Mouse (Mus musculus) kidney, adult 11 months (tissue): Measurements from ENCODE around the gene Fkbp7.

ENCODE experiments used
- DNase-seq: peaks from one replicate; pipeline ENCODE4 v3.0.0; 2022

Gene Fkbp7

DNA sequence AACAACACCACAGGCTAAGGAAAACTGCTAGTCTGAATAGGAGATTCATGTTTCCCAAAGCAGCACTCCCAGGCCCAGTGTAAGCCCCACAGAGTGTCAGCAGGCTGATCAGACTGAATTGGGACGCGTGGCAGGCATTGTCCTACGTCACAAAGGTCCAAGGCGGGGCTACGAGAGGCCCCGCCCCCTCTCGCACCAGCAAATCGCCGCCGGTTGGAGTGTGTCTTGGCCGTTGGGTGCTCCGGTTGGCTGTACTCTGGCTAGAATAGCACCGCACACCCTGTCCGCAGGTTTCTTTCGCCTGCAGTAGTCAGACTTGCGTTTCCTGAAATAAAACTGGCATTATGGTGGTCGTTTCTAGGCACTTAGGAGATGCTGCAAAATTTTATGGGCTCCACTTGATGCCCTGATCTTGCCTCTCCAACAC, at the start of gene Fkbp7:
Gene Fkbp7 (minus strand): TSS at position 151 of the 427 bp plus-strand sequence.
- peak; percentile 90 for DNase-seq

DNA sequence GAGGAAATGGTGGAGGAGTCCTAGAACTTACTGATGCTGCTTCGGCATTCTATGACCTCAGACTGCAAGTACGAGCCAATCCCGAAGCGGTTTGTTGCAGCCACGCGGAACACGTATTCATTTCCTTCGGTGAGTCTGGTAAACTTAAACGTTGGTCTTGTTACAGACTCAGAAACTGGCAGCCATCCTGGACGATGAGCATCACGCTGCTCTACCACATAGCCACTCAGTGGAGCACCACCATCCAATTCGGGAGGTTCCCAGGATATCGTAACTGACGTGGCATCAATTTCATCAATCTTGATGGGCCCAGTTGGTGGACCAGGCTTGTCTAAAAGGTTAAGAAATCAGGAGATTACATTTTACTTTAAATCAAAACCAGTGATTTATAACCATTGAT, 46.7 kb upstream of the Fkbp7 start:
- no peak for DNase-seq

DNA sequence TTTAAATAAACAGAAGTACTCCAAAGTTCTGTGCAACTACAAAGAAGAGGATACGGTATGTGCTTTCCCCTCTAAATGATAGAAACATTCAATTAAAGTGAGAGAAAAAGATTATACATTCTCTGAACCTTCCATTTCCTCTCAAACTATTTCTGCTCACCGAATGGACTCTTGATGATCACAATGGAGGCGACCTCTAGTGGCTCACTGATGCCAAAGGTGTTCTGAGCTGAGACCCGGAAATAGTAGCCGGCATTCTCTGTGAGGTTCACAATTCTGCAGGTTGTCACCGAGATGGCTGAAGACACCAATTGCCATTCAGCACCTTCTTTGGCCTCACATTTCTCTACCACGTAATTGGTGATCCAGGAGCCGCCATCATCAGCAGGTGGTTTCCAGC, 42.1 kb upstream of the Fkbp7 start:
- DNase-seq, result no peak

DNA sequence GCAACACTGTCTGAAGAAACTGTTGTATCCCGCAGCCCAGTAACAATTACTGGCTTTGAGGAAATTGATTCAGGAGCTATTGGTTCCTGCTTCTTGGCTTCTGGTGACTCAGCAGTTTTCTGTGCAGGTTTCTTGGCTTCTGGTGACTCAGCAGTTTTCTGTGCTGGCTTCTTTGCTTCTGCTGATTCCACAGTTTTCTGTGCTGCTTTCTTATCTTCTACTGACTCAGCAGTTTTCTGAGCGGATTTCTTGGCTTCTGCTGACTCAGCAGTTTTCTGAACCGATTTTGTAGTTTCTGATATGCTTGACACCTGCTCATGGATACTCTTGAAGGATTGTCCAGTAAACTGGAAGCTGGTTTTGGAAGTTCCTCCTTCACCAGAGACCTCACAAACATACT, 35.6 kb upstream of the Fkbp7 start:
- no peak for DNase-seq

DNA sequence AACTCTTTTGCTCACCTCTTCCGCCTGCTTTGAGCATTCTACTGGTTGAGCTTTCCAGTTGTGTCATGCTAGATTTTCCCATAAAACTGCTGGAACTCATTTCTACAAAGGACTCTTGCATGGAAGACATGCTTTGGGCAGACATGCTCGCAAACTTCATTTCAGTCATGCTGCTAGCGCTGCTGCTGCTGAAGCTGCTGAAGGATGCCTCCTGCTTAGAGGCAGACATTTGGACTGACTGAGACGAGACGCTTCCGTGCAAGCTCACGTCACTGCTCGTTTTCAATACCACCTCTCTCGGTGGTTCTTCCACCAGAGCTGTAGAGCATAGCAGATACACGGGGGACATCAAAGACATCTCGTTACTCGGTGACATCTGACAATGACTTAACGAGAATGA, 32.7 kb upstream of the Fkbp7 start:
- DNase-seq, result no peak

DNA sequence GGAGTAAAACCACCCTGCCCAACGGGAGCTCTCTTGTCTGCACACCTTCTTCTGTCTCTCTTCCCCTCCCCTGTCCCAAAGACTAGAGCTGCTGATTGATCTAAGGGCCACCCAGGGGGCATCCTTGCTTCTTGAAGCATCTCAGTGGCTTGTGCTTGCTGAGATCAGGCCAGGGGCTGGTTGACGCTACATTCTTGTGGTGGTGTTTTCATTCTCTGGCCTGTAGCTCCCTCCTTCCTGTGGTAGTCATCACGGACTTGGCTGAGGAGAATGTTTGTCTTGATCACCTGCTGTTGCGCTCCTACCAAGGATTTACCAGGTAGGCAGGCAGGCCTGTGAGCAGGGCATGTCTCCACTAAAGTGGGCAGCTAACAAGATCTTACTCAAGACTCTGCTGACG, 29.8 kb upstream of the Fkbp7 start:
- DNase-seq, result no peak

DNA sequence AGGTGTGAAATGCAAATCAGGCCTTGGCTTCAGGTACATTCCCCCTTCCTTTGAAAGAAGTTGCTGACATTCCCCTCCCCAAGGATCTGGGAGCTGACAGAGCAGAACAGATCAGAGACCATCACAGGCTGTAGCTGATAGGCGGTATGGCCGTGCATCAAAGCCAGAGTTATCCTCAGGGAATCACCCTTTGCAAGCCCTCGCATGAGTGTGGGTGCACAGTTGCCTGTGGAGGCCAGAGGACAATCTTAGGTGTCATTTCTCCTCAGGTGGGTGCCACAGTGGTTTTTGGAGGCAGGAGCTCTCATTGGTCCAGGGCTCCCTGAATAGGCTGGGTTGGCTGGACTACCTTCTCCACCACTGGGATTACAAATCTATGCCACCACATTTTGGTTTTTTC, 29.3 kb upstream of the Fkbp7 start:
- DNase-seq, result no peak

DNA sequence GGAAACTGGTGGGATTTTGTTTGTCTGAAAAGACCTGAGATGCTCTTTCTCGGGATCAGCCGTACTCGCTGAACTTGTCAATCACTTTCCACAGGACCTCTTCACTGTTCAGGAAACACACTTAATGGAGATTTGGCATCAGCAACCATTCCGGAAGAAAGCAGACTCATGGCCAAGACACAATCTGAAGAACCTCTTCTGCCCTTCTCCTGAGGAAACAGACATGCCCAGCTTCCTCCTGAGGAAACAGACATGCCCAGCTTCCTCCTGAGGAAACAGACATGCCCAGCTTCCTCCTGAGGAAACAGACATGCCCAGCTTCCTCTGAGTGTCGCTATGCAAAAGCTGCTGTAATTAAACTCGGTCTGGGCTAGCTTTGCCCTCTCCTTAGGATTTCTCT, 22.4 kb upstream of the Fkbp7 start:
- peak; percentile 40 for DNase-seq

DNA sequence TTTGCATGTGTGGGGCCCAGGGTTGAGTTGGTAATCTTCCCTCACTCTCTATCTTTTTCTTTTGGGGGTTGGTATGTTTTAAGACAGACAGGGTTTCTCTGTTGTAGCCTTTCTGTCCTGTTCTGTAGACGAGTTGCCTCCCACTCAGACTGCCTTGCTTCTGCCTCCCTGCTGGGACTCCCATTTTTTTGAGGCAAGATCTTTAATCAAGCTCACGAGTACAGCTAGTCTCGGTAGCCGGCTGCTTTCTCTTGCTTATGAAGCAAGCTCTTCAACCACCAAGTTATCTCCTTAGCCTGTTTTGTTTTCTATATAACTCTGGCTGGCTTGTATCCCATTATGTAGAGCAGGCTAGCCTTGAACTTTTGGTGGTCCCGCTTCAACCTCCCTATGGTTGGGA, 20.8 kb upstream of the Fkbp7 start:
- DNase-seq, result no peak

DNA sequence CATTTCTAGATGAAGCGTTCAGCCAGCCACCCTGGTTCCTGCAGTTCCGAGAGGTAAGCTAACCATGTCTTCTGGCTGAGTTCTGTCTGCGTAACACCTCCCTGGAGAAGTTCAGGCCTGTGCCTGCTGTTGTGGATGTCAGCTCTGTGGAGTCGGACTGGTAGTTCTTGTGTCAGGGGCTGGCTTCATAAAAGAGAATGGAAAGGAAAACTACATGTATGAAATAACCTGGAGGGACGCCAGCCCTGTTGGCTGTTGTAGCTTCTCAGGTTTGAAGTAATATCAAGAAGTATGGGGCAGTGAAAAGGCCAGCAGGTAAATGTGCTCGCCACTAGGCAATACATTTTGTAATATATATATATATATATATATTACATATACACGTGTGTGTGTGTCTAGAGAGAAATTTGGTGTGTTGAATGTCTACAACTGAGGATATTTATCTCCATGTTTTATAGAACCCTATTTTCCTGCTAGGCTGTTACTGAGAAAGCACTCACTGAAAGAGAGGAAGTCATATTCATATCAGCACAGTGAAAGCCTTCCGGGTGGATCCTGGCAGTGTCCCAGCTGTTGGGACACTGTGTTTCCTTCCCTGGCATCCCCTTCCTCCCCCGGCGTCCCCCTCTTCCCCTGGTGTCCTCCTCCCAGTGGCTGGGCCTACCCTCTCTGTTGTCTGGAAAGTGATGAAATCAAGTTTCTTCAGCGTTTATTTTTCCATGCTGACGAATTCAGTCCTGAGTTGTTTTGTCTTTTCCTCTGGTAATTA, 17.7 kb upstream of the Fkbp7 start:
- peak; percentile 61 for DNase-seq

DNA sequence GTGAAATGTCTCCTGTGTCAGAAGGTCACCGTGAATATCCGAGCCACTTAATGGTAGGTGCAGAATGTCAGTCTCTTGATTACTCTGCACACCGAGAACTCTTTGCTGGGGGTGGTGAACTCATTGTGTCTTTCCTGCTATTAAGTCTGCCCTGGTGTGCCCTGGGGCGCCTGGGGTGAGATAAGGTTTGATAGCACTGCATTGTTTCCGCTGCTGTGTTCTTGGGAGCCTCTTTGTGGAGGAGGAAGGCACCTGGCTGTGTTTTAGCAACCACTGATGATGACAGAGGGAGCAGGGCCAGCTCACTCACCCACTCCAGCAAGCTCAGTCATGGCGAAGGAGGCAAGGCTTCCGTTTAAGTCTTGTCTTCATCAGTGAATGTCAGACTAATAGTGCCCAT, 15.2 kb upstream of the Fkbp7 start:
- no peak for DNase-seq

DNA sequence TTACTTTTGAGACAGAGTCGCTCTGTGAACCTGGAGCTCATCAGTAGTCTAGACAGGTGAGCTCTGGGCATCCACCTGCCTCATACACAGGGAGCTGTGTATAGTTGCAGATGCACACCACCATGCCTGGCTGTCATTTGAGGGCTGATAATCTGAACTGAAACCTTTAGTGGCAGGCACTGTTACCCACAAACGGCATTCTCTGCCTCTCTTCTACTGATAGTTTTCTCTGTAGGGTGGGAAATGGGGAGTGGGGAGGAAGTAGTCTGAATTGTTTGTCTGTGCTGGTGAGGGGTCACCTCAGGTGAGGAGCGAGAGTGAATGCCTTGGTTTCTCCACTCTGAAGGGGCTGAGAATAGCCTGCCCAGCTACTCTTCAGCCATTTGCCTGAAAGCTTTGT, 14.7 kb upstream of the Fkbp7 start:
- DNase-seq, result no peak

DNA sequence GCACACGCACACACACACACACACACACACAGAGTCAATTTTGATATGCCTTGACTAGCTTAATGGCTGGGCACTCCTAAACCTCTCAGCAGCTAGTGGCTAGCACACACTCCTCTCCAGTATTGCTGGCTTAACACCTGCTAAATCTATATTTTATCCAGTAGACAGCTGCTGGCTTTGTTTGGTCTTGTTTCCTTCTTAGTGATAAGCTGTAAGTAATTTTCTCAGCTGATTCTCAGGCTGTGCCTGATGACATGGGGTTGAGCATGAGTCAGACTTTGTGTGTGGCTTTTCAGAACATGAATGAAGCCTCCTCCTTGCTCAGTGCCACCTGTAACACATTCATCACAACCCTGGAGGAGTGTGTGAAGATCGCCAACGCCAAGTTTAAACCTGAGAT, 14.1 kb upstream of the Fkbp7 start:
- no peak for DNase-seq

DNA sequence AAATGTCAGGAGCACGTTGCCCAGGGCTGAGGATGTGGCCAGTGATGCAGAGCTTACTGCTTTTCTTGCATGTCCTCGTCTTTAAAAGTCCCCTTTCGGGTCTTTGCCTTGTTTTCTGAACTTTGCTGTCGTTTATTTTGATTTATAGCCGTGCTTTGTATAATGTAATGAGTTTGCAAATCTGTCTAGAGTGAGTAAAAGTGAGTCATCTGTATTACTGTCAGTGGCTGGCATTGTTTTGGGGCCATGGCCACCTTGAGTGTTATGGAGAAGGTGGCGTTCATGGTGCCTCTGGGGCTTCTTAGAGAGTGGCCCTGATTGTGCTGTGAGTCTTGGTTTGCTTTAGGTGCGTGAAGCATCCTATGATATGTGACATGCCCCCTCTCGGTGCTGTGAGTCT, 9.4 kb upstream of the Fkbp7 start:
- no peak for DNase-seq

DNA sequence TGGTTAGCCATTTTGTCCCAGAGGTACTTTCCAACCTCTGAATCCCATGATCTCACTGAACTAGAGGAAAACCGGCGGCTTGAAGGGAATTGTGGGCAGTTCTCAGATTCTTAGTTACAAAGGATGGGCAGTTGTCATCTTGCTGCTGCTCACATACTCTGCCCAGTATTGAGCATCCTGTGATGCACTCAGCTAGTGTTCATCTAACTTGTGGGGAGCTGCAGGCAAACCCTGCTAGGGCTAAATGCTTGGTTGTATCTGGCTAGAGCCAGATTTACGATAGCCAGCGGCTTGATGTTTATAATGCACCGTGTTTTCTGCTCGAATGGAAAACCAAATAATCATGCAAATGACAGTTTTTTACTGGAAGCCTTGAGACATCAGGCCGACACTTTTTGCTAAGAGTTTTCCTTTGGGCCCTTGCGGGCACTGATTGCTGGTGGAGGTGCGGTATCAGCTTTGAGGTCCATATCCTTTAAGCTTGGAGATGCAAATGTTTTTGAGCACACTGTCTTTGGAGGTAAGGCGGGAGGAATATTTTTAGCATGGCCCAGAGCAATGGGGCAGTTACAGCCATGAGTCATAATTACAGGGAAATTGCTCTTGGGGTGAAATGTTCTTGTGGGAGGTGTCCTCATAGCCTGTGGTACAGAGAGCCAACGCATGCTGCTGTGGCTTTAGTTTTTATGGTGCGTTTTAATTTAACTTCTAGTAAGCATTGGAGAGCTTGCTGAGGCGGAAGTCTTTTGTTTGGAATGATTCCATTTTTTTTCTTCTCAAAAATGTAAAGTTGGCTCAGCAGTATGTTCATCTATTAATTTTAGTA, 3.7 kb upstream of the Fkbp7 start:
- DNase-seq, result no peak

DNA sequence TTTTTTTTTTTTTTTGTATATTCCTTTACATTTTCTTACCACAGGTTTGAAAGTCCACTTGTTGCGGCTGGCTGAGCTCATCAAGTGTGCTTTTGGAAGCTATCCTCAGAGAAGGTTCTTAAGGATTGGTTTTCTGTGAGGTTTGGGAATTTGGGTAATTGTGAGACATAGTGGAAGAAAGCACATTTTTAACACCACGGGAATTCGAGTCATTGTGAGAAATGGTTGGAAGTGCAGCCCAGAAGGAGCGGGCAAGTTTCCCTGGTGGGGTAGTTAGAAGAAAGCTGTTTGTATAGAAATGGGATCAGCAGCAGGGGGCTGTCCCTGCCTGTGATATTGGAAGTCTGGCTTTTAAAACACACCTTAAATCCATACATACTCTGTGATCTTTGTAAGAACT, 3.0 kb upstream of the Fkbp7 start:
- no peak for DNase-seq

DNA sequence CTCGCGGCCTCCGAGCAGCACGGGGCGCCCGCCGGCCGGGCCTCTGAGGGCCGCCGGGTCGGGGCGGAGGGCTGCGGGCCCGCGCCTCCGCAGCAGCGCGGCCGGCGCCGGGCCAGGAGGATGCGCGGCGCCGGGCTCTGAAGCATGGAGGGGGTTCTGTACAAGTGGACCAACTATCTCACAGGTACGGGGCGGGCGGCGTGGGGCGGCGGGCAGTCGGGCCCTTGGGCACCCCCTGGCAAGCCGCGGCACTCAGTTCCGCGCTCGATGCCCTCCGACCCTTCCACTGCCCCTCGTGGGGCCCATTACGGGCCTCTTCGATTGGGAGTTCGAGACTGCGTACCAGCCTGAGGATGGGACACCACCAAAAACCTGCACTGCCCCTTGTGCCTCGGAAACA, 2.5 kb upstream of the Fkbp7 start:
- DNase-seq, result peak; percentile 13

DNA sequence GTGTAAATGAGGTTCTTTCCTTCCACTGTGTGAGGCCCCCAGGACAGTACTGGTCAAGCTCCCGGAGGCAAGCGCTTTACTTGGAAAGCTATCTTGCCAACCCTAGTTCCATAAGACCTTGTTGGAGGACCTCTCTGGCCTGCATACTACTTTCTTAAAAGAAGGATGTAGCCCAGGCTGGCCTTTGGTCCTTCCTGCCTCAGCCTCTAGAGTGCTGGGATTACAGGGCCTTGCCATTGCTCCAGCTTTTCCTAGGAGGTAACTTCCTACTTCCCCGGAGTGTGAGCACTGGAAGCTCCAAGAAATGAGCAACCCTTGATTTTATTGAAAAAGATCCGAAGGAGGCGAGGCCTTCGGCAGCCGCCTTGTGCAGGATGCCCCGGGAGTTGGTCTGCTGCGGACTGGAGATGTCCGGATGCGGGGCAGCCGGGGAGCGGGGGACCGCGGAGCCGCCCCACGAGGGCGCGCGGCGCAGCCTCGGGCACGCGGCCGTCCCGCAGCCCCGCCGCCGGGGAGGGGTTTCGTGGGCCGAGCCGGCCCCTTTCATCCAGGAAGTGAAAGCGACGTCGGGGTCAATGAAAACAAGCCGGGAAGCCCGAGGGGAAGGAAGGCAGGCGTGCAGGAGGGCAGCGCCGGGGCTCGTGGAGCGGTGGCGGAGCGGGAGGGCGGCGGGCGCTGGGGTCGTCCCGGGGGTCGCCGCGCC, 2.0 kb upstream of the Fkbp7 start, which contains the start of gene Plekha3:
Gene Plekha3 (plus strand): TSS at position 557 of the 703 bp plus-strand sequence.
- peak; percentile 84 for DNase-seq

DNA sequence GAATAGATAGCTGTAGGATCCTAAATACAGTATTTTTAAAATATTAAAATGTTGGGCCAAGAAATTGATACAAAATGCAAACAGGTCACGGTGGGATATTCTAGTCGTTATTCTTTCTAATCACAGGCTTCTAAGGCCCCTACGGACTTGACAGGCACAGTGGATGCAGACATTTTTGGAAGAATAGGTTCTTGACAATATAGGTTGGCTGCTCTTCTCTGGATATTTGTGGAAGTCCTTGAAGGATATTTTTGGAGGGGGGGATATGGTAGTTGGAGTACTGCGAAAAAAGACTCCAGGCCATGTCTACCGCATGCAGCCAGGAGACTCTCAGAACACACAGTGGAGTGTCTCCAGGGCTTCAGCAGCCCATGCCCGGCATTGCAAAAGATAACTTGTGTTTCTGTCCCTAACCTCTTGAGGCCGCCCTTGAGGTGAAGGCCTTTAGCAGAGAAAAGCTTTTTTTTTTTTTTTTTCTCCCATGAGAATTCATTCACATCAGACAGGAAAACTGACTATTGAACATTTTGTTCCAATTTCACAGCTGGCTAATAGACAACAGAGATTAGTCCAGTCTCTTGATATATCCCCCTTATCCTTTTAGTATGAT, 661 bp upstream of the Fkbp7 start:
- peak; percentile 54 for DNase-seq

DNA sequence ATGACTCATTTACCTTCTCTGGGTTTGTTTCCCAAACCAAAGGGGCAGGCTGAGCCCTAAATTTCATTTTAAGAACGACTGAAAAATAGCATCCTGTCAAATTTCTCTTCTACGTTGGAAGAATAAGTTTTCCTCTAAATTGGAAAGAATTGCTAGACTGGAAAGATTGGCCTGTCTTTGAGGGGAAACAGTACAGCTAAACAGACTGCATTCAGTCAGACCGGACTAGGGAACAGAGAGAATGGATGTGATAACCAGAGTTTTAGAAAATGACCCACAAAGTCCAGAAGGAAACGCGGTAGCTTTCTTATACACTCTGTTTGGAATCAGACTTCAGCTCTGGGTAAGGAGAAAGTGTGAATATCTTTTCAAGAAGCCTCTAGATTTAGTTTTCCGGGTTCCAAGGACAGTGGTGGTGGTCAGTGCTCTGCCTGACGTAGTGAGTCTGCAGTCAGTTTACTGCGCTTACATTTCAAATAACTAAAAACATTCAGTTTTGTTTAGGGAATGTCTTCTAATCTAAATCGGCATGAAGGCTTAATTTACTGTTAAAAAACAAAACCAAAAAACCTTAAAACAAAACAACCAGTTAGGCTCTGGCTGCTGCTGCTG, 676 bp downstream of the Fkbp7 start:
- no peak for DNase-seq

DNA sequence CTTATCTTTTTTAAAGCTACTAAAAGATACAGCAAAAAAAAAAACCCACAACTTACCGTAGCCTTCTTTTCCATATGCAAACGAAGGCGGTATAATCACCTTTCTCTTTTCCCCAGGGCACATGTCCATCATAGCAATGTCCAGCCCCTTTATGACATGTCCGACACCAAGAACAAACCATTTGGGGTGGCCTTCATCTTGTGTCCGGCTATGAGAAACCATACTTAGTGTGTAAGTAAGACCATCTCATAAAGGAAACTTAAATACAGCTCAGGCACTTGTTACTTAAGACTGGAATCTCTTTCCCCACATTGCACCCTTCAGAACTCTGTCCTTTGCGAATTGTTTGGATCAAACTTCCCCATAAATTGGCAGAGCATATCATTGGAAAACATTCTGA, 1.3 kb downstream of the Fkbp7 start:
- DNase-seq, result no peak

DNA sequence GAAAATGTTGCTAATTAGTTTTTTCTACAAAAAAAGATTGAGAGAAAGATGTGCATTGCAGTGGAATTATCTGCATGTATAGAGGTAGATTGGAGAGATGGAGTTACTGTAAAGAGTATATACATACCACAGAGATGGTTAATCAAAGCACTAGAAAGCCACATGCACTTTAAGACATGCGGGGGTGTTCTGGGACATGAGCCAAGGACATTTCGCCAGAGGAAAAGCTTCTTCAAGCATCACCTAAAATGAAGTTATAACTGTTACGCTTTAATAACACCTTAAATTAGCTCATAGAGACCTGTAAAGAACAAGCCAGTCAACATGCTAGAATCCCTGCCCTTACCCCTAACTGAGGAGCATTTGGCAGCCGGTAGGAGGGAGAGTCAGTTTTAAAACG, 5.7 kb downstream of the Fkbp7 start:
- no peak for DNase-seq

DNA sequence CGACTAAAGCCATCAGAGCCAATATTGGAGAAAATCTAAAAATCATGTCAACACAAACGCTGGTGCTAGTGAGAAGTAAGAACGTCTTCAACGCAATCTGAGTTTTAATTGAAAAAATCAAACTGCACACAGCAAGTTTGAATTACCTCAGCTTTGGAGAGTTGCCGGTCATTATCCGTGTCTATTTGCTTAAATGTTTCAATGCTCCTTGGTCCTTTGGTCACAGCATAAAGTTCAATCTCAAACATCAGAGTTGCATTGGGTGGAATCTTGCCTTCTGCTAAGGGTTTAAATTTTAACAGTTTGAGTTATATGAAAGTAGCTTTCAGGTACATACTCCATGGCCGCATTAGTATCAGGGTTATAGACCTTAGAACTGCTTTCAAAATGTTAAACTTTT, 7.4 kb downstream of the Fkbp7 start:
- DNase-seq, result no peak
